Mouse (Mus musculus) kidney, embryonic 14.5 days (tissue): Measurements from ENCODE around the gene Capn1. TPM values are rescaled to one million over a fixed set of nuclear protein-coding genes. Genes with fewer than 3 reads are reported as not detected.

Source experiments
- ATAC-seq: fragments of 200-750 bp; cut with Nextera tagmentation; 2 replicates; pipeline ENCODE4 v1.8.0; 2017; ENCODE audit warnings: moderate number of reproducible peaks, mild to moderate bottlenecking, moderate TSS enrichment, moderate library complexity; ENCODE audit not compliant: low FRiP score, low TSS enrichment
- H3K27ac ChIP-seq: fragments of 300-500 bp; sonication (generic); 2 replicates; pipeline ENCODE4 v1.5.1; 2014; ENCODE audit warnings: low read depth, mild to moderate bottlenecking, low read length, moderate library complexity, mixed read lengths
- H3K27me3 ChIP-seq: fragments of 300-500 bp; sonication (generic); 2 replicates; pipeline ENCODE4 v1.6.1; 2014; ENCODE audit warnings: mild to moderate bottlenecking, low read length; ENCODE audit not compliant: control insufficient read depth, insufficient read depth
- H3K36me3 ChIP-seq: fragments of 300-500 bp; sonication (generic); 2 replicates; pipeline ENCODE4 v1.6.1; 2014; ENCODE audit warnings: low read length, mixed read lengths; ENCODE audit not compliant: control insufficient read depth, insufficient read depth
- H3K4me1 ChIP-seq: fragments of 300-500 bp; sonication (generic); 2 replicates; pipeline ENCODE4 v1.6.1; 2014; ENCODE audit warnings: low read length, mixed read lengths; ENCODE audit not compliant: control insufficient read depth, insufficient read depth
- H3K4me2 ChIP-seq: fragments of 300-500 bp; sonication (generic); replicated peaks from 2 replicates; pipeline ENCODE4 v1.6.1; 2014; ENCODE audit warnings: low read depth, mild to moderate bottlenecking, low read length
- H3K4me3 ChIP-seq: fragments of 300-500 bp; sonication (generic); 2 replicates; pipeline ENCODE4 v1.5.1; 2014; ENCODE audit warnings: mild to moderate bottlenecking, low read length
- H3K9ac ChIP-seq: fragments of 300-500 bp; sonication (generic); 2 replicates; pipeline ENCODE4 v1.6.1; 2014; ENCODE audit warnings: low read depth, mild to moderate bottlenecking, low read length, moderate library complexity
- H3K9me3 ChIP-seq: fragments of 300-500 bp; sonication (generic); 2 replicates; pipeline ENCODE4 v1.6.1; 2016; ENCODE audit warnings: low read length; ENCODE audit not compliant: control insufficient read depth
- WGBS: fragments of 180-500 bp; shearing (Covaris S2); extraction: QIAGEN DNeasy Blood & Tissue Kit; methylation state at CpG from one replicate; pipeline ENCODE4 v1.1.7; 2014; 5-methylcytosine and 5-hydroxymethylcytosine counted together
- polyA plus RNA-seq: library from polyadenylated mRNA; unstranded; fragments of >200 nt; fragmentation: Nextera tagmentation; extraction: Ambion mirVana; gene quantifications from 2 replicates; pipeline ENCODE4 v1.2.1, GENCODE M21; 2014

The Capn1 gene
- polyA plus RNA-seq, 1 experiment from 2014 or later, result 8.6 TPM

DNA sequence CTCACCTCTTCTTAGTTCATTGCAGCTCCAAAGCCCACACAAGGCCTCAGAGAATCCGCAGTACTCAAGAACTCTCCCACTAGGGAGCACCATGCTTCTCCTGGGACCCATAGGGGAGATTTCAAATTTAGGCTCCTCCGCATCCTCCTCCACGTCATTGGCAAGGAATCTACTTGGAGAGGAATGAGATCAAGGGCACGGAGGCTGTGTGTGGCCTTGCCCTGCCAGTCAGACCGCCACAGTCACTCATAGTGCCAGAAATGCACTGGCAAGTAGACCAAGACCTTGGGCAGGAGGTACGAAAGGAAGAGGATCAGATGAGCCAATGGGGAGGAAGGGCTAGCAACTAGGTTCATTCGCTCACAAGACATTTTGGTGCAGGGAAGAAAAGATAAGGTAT, 8.2 kb upstream of the Capn1 start:
- Histone ChIP-seq H3K9me3 (no peaks in the 10 kb centered on the region), H3K4me3 (no peak overlapping the region), H3K4me1 (no peaks in the 10 kb centered on the region), H3K27me3 (no peaks in the 10 kb centered on the region), H3K36me3 (no peaks in the 10 kb centered on the region), H3K27ac (no peak overlapping the region), H3K9ac (no peak overlapping the region), H3K4me2 (no peak overlapping the region)
- no peak for ATAC-seq
- WGBS, result 84% methylated on average over 7 of the region's 7 CpGs

- Histone ChIP-seq H3K4me3 (no peak overlapping the region), H3K4me1 (no peaks in the 10 kb centered on the region), H3K9me3 (no peaks in the 10 kb centered on the region), H3K27me3 (no peaks in the 10 kb centered on the region), H3K36me3 (no peaks in the 10 kb centered on the region), H3K27ac (no peak overlapping the region), H3K9ac (no peak overlapping the region), H3K4me2 (no peak overlapping the region)
- WGBS, result 47% methylated on average over 8 of the region's 8 CpGs
- ATAC-seq, result no peak
Measured at GRCm38 (mm10) chr19:6023059-6023458, 7.4 kb upstream of the Capn1 start.

DNA sequence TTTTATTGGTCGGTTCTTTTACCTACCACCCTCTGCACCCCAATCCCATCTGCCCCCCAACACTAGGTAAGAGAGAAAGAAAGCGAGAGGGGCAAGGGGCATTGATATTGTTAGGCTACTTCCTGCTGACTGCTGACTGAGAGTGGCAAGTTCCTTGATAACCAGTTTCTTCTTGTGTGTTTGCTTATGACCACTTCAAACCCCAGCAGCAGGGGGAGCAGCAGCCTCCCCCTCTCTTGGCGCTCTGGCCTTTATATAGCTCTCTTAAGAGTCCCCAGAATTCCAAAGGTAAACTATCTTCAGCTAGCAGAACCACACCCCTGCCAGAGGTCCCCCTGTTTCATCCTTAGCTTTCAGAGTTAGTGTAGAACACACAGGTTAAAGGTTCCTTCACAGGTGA, 4.6 kb upstream of the Capn1 start:
- Histone ChIP-seq H3K4me1 (peaks cover 9% of the 10 kb centered on the region; the same call in 1 of the 2 replicates), H3K4me2 (no peak overlapping the region), H3K27me3 (no peaks in the 10 kb centered on the region), H3K27ac (no peak overlapping the region), H3K4me3 (no peak overlapping the region), H3K36me3 (no peaks in the 10 kb centered on the region), H3K9me3 (no peaks in the 10 kb centered on the region), H3K9ac (no peak overlapping the region)
- ATAC-seq, result no peak
- WGBS, result 72% methylated on average over 3 of the region's 3 CpGs

DNA sequence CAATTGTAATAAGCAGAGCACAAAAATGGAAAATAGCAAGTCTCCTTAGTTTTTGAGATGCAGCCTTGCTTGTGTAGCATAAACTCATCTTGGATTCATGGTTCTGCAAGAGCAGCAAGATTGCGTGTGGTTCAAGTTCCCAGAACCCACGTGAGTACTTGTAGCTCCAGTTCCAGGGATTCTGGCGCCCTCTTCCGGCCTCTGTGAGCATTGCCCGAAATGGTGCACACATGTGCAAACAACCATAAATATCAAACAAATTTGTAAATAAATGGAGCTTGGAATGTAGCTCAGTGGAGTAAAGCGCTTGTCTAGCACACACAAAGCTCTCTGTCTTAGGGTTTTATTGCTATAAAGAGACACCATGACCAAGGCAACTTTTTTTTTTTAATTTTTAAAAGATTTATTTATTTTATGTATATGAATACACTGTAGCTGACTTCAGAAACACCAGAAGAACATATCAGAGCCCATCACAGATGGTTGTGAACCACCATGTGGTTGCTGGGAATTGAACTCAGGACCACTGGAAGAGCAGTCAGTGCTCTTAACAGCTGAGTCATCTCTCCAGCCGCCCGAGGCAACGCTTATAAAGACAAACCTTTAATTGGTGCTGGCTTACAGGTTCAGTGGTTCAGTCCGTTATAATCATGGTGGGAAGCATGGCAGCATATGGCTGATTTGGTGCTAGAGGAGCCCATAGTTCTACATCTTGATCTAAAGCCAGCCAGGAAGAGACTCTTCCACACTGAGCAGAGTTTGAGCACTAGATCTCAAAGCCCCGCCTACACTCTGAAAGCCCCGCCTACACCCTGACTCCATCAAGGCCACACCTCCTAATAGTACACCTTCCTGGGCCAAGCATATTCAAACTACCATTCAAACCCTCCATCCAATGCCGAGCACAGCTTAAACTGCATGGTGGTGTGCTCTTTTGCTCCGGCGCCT, 2.7 kb upstream of the Capn1 start:
- Histone ChIP-seq H3K4me3 (no peak overlapping the region), H3K36me3 (no peaks in the 10 kb centered on the region), H3K27ac (no peak overlapping the region), H3K27me3 (no peaks in the 10 kb centered on the region), H3K9me3 (no peaks in the 10 kb centered on the region), H3K4me1 (peaks cover 9% of the 10 kb centered on the region; the same call in 1 of the 2 replicates), H3K9ac (no peak overlapping the region), H3K4me2 (no peak overlapping the region)
- ATAC-seq, result no peak
- WGBS, result 29% methylated on average over 15 of the region's 15 CpGs

DNA sequence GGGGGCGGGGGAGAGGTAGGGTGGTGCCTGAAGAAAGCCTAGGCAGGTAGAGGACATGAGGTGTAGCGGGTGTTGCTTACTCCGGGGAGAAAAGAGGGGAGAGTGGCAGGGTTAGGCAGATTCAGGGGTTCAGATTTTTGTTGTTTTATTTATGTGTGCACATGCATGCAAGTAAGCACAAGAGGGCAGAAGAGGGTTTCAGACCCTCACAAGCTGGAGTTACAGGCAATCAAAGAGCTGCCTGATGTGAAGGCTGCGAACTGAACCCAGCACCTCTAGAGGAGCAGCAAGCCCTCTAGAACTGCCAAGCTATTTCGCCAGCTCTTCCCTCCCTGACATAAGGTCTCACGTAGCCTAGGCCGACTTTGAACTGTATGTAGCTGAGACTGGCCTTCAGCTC, 835 bp upstream of the Capn1 start:
- Histone ChIP-seq H3K4me2 (no peak overlapping the region), H3K27me3 (no peaks in the 10 kb centered on the region), H3K4me1 (peaks cover 9% of the 10 kb centered on the region; the same call in 1 of the 2 replicates), H3K9me3 (no peaks in the 10 kb centered on the region), H3K4me3 (no peak overlapping the region), H3K27ac (no peak overlapping the region), H3K36me3 (no peaks in the 10 kb centered on the region), H3K9ac (no peak overlapping the region)
- no peak for ATAC-seq
- WGBS, result 44% methylated on average over 7 of the region's 7 CpGs

- Histone ChIP-seq H3K27me3 (no peaks in the 10 kb centered on the region), H3K36me3 (no peaks in the 10 kb centered on the region), H3K27ac (0 out of 2 replicates have a peak overlapping the region, but pooled peaks have one; percentile 4), H3K4me2 (peak overlapping the region; percentile 71), H3K9me3 (no peaks in the 10 kb centered on the region), H3K9ac (peak overlapping the region; percentile 48), H3K4me1 (peaks cover 9% of the 10 kb centered on the region; the same call in 1 of the 2 replicates), H3K4me3 (peak overlapping the region; percentile 42)
- WGBS, result under 1% methylated on average over 17 of the region's 18 CpGs
- ATAC-seq, result peak; percentile 83
Measured at GRCm38 (mm10) chr19:6014991-6015510, 646 bp downstream of the Capn1 start.

DNA sequence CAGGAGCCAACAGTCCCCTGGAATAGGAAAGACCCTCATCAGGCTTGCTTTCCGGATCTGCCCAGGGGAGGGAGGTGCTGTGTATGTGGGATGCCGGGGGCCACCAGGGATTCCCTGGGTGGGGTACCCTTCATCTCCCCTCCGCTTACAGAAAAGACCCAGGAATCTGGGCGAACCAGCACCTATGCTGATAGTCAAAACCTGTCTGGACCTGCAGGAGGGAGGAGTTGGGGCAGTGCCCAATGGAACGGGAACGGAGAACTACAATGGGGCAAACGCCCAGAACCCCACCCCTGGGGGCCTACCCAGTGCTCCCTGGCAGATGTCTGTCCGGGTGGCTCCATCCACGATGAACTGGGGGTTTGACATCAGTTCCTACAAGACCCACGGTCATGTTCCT, 2.0 kb downstream of the Capn1 start:
- no peaks in the 10 kb centered on the region for H3K9me3 ChIP-seq
- WGBS, result 93% methylated on average over 10 of the region's 10 CpGs
- no peak for ATAC-seq
- no peaks in the 10 kb centered on the region for H3K36me3 ChIP-seq
- H3K27ac ChIP-seq, result no peak overlapping the region
- H3K27me3 ChIP-seq, result no peaks in the 10 kb centered on the region
- H3K9ac ChIP-seq, result no peak overlapping the region
- H3K4me3 ChIP-seq, result no peak overlapping the region
- peaks cover 9% of the 10 kb centered on the region; the same call in 1 of the 2 replicates for H3K4me1 ChIP-seq
- H3K4me2 ChIP-seq, result no peak overlapping the region

- Histone ChIP-seq H3K9ac (no peak overlapping the region), H3K4me1 (no peaks in the 10 kb centered on the region), H3K4me3 (no peak overlapping the region), H3K9me3 (no peaks in the 10 kb centered on the region), H3K27ac (no peak overlapping the region), H3K36me3 (no peaks in the 10 kb centered on the region), H3K27me3 (no peaks in the 10 kb centered on the region), H3K4me2 (no peak overlapping the region)
- 80% methylated on average over 8 of the region's 8 CpGs for WGBS
- ATAC-seq, result no peak
Measured at GRCm38 (mm10) chr19:6009137-6009536, 6.6 kb downstream of the Capn1 start.

- no peaks in the 10 kb centered on the region for H3K36me3 ChIP-seq
- no peak overlapping the region for H3K27ac ChIP-seq
- H3K9me3 ChIP-seq, result no peaks in the 10 kb centered on the region
- ATAC-seq, result no peak
- WGBS, result 37% methylated on average over 13 of the region's 13 CpGs
- H3K4me2 ChIP-seq, result no peak overlapping the region
- no peaks in the 10 kb centered on the region for H3K4me1 ChIP-seq
- no peaks in the 10 kb centered on the region for H3K27me3 ChIP-seq
- H3K9ac ChIP-seq, result no peak overlapping the region
- no peak overlapping the region for H3K4me3 ChIP-seq
Measured at GRCm38 (mm10) chr19:6007013-6007412, 8.7 kb downstream of the Capn1 start.
